Mouse (Mus musculus) gastrocnemius, postnatal 25 days (tissue): ENCODE results near the gene Plxnb3. TPM values are rescaled to one million over a fixed set of nuclear protein-coding genes. Genes with fewer than 3 reads are reported as not detected.

Experiments
- DNase-seq: peaks from one replicate; pipeline ENCODE4 v3.0.0; 2022
- total RNA-seq, 2 experiments: library from RNA; stranded (reverse); gene quantifications; 1 replicate in 1 of 2; 2 replicates in 1 of 2; pipeline ENCODE4 v1.2.3; 2021

The Plxnb3 gene
- total RNA-seq, 2 experiments from 2014 or later = 0.61 to 0.67 TPM

GRCm38 (mm10) chrX:73785666-73786065 is 28.8 kb downstream of the Plxnb3 start:
- no peak for DNase-seq

- DNase-seq = peak; percentile 92
Measured at GRCm38 (mm10) chrX:73786364-73787224, 29.7 kb downstream of the Plxnb3 start, which contains the start of the genes Idh3g and Ssr4. TSS of gene Idh3g (minus strand) at chrX:73786897. TSS of gene Ssr4 (plus strand) at chrX:73787028.

GRCm38 (mm10) chrX:73787225-73787558 is 30.3 kb downstream of the Plxnb3 start:
- no peak for DNase-seq

GRCm38 (mm10) chrX:73788501-73788900 is 31.6 kb downstream of the Plxnb3 start:
- DNase-seq = no peak

GRCm38 (mm10) chrX:73793039-73793438 is 36.1 kb downstream of the Plxnb3 start:
- DNase-seq = no peak

GRCm38 (mm10) chrX:73793505-73793904 is 36.6 kb downstream of the Plxnb3 start:
- DNase-seq = no peak

GRCm38 (mm10) chrX:73797511-73797910 is 40.6 kb downstream of the Plxnb3 start:
- DNase-seq = no peak

GRCm38 (mm10) chrX:73798502-73798901 is 41.6 kb downstream of the Plxnb3 start:
- DNase-seq = peak; percentile 61

GRCm38 (mm10) chrX:73805814-73806213 is 48.9 kb downstream of the Plxnb3 start:
- DNase-seq = no peak

- DNase-seq = no peak
Measured at GRCm38 (mm10) chrX:73815072-73815471, 58.2 kb downstream of the Plxnb3 start.

- DNase-seq = no peak
Measured at GRCm38 (mm10) chrX:73816596-73817314, 59.9 kb downstream of the Plxnb3 start.

Other genes starting within 250 kb of the Plxnb3 start
- not detected for gene Dusp9, start 117.7 kb upstream of the Plxnb3 start, total RNA-seq
- 10 to 100 TPM in 1 of 2 experiments, 1 to 10 TPM in 1; 8.6 to 10.3 TPM for gene Pnck, start 97.0 kb upstream of the Plxnb3 start, total RNA-seq
- gene Slc6a8, start 83.9 kb upstream of the Plxnb3 start, total RNA-seq = 100 to 1,000 TPM in 1 of 2 experiments, 10 to 100 TPM in 1; 96.2 to 127 TPM
- 10 to 100 TPM; 45.9 to 58.5 TPM for gene Bcap31, start 40.9 kb upstream of the Plxnb3 start, total RNA-seq
- gene Abcd1, start 40.5 kb upstream of the Plxnb3 start, total RNA-seq = 10 to 100 TPM; 22.8 to 30.4 TPM
- 10 to 100 TPM; 39.6 to 60.5 TPM for gene Srpk3, start 17.3 kb downstream of the Plxnb3 start, total RNA-seq
- 100 to 1,000 TPM; 399 to 430 TPM for gene Idh3g, start 29.8 kb downstream of the Plxnb3 start, total RNA-seq
- gene Ssr4, start 29.9 kb downstream of the Plxnb3 start, total RNA-seq = 10 to 100 TPM; 72.3 to 80.8 TPM
- gene Pdzd4, start 67.9 kb downstream of the Plxnb3 start, total RNA-seq = 1 to 10 TPM; 1.1 to 1.4 TPM
- not detected for gene Avpr2, start 135.0 kb downstream of the Plxnb3 start, total RNA-seq
- 1 to 10 TPM; 1.2 to 2.3 TPM for gene L1cam, start 139.0 kb downstream of the Plxnb3 start, total RNA-seq
- gene Arhgap4, start 164.8 kb downstream of the Plxnb3 start, total RNA-seq = 1 to 10 TPM in 1 of 2 experiments, under 1 TPM in 1; 0.41 to 1.6 TPM
- gene Naa10, start 164.9 kb downstream of the Plxnb3 start, total RNA-seq = 10 to 100 TPM; 59.1 to 60.5 TPM
- 1 to 10 TPM; 1.7 to 2.5 TPM for gene Renbp, start 173.8 kb downstream of the Plxnb3 start, total RNA-seq
- 10 to 100 TPM; 26.0 to 35.7 TPM for gene Hcfc1, start 209.3 kb downstream of the Plxnb3 start, total RNA-seq